Mouse (Mus musculus): ENCODE measurements around the gene Mgp. TPM values are rescaled to one million over a fixed set of nuclear protein-coding genes. Genes with fewer than 3 reads are reported as not detected.
"Not testable (repeated sequence)": the region's sequence is repeated elsewhere in the genome, so short reads cannot be mapped to it uniquely, and the experiment has no call there.

The Mgp gene
- polyA plus RNA-seq, 1 experiment: not detected

GRCm38 (mm10) chr6:136889067-136889466, 13.4 kb upstream of the Mgp start:
- no peaks in the 10 kb centered on the region for H3K4me1 ChIP-seq (ENCODE audit: control insufficient read depth, insufficient read depth, low read length)
- WGBS: 88% methylated on average over 6 of the region's 6 CpGs
- TF ChIP-seq POLR2A (IDR thresholded peaks at IDR 0.05; ENCODE audit: insufficient read depth, low read depth, low read length) (no peak), CTCF (IDR thresholded peaks at IDR 0.05; ENCODE audit: insufficient read depth, low read depth, low read length) (no peak)
- H3K27ac ChIP-seq (ENCODE audit: insufficient read depth, low read depth, low read length): no peak overlapping the region
- no peak overlapping the region for H3K4me3 ChIP-seq (ENCODE audit: insufficient read depth, low read depth, low read length)

DNA sequence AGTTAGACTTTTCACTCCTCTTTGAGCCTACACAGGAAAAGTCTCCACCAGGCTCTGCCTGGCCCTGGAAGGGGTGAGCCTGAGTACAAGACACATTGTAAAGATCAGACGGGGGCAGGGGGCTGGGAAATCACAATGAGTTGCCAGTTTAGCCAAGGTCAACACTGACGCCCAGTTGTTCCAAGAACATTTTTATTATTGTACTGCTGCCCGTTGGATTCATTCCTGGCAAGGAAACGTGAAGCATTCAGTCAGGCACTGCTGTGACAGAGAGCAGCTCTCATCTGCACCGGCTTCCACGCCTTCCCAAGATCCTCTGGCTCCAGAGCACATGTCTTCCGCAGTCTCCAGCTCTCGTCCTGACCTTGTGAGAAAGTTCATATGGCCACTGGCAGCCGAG, 12.2 kb upstream of the Mgp start:
- H3K27ac ChIP-seq (ENCODE audit: insufficient read depth, low read depth, low read length): no peak overlapping the region
- WGBS: 58% methylated on average over 9 of the region's 9 CpGs
- no peak overlapping the region for H3K4me3 ChIP-seq (ENCODE audit: insufficient read depth, low read depth, low read length)
- no peak for TF ChIP-seq POLR2A (IDR thresholded peaks at IDR 0.05; ENCODE audit: insufficient read depth, low read depth, low read length)
- TF ChIP-seq CTCF (IDR thresholded peaks at IDR 0.05; ENCODE audit: insufficient read depth, low read depth, low read length): no peak
- H3K4me1 ChIP-seq (ENCODE audit: control insufficient read depth, insufficient read depth, low read length): no peaks in the 10 kb centered on the region

DNA sequence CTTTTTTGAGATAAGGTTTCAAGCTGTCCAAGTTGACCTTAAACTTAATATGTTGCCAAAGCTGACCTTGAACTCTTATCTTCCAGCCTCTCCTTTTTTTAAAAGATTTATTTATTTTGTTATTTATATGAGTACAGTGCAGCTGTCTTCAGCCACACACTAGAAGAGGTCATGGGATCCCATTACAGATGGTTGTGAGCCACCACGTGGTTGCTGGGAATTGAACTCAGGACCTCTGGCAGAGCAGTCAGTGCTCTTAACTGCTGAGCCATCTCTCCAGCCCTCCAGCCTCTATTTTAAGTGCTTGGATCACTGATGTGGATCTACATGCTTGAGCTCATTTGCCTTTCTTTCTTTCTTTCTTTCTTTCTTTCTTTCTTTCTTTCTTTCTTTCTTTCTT, 9.1 kb upstream of the Mgp start:
- 72% methylated on average over 1 of the region's 1 CpGs for WGBS
- H3K27ac ChIP-seq (ENCODE audit: insufficient read depth, low read depth, low read length); H3K4me1 ChIP-seq (ENCODE audit: control insufficient read depth, insufficient read depth, low read length); H3K4me3 ChIP-seq (ENCODE audit: insufficient read depth, low read depth, low read length): not testable (repeated sequence)

DNA sequence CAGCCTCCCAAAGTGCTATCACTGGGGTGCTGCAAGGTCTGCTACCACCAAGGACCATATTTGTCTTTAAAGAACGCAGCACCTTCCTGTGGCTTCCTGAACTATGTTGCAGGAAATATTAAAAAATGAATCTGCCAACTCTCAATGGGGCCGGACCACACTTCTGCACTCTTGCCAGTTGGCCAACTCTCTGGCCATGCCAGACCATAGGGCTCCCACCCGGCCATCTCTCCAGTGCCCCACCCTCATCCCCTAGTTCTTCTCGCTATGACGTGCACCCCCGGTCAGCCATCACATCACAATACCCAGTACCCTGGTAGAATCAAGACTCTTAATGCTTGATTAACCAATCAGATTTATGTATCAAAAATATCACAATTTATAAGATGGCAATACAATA, 8.3 kb upstream of the Mgp start:
- Histone ChIP-seq H3K27ac (ENCODE audit: insufficient read depth, low read depth, low read length) (no peak overlapping the region), H3K4me1 (ENCODE audit: control insufficient read depth, insufficient read depth, low read length) (no peaks in the 10 kb centered on the region), H3K4me3 (ENCODE audit: insufficient read depth, low read depth, low read length) (no peak overlapping the region)
- WGBS: 95% methylated on average over 6 of the region's 6 CpGs
- TF ChIP-seq CTCF (IDR thresholded peaks at IDR 0.05; ENCODE audit: insufficient read depth, low read depth, low read length) (no peak), POLR2A (IDR thresholded peaks at IDR 0.05; ENCODE audit: insufficient read depth, low read depth, low read length) (no peak)

DNA sequence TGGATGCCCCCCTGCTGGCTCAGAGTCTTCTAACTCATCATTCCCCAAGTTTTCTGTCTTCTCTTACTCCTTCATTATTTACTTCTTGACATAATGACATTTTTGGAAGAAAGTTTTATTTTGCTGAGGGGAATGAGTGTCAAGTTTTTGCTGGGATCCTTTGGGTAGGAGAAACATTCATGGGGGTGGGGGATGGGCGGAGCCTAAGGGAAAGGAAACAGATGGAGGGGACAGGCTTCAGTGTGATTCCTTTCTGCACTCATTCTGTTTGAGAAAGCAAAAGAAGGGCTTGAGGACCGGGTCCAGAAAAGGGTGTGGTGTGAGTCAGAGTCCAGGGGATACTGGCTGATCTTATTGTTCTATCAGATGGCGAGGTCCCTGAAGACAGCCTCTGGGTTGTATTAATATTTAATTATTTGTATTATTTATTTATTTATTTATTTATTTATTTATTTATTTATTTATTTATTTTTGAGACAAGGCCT, 7.8 kb upstream of the Mgp start:
- TF ChIP-seq POLR2A (IDR thresholded peaks at IDR 0.05; ENCODE audit: insufficient read depth, low read depth, low read length): no peak
- no peak for TF ChIP-seq CTCF (IDR thresholded peaks at IDR 0.05; ENCODE audit: insufficient read depth, low read depth, low read length)
- H3K27ac ChIP-seq (ENCODE audit: insufficient read depth, low read depth, low read length): no peak overlapping the region
- no peaks in the 10 kb centered on the region for H3K4me1 ChIP-seq (ENCODE audit: control insufficient read depth, insufficient read depth, low read length)
- H3K4me3 ChIP-seq (ENCODE audit: insufficient read depth, low read depth, low read length): no peak overlapping the region
- 95% methylated on average over 3 of the region's 3 CpGs for WGBS

DNA sequence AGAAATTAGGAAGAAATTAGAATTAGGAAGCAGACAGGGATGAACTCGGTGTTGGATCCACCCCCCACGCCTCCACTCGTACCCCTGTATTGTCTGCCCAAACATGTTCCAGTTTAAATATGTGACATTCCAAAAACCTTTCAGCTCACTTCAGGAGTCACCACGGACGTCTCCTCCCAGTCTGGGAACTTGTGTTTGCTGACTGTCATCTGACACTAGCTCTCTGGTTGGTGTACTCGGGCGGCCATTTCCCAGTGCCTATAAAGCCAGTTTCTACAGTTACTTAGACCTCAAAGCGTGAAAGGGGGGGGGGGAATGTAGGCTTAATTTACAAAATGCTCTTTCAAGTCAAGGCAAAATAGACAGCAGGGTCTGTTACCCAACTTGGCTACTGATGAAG, 6.1 kb upstream of the Mgp start:
- TF ChIP-seq CTCF (IDR thresholded peaks at IDR 0.05; ENCODE audit: insufficient read depth, low read depth, low read length) (no peak), POLR2A (IDR thresholded peaks at IDR 0.05; ENCODE audit: insufficient read depth, low read depth, low read length) (no peak)
- H3K4me3 ChIP-seq (ENCODE audit: insufficient read depth, low read depth, low read length): no peak overlapping the region
- H3K27ac ChIP-seq (ENCODE audit: insufficient read depth, low read depth, low read length): no peak overlapping the region
- WGBS: 81% methylated on average over 8 of the region's 8 CpGs
- no peaks in the 10 kb centered on the region for H3K4me1 ChIP-seq (ENCODE audit: control insufficient read depth, insufficient read depth, low read length)

DNA sequence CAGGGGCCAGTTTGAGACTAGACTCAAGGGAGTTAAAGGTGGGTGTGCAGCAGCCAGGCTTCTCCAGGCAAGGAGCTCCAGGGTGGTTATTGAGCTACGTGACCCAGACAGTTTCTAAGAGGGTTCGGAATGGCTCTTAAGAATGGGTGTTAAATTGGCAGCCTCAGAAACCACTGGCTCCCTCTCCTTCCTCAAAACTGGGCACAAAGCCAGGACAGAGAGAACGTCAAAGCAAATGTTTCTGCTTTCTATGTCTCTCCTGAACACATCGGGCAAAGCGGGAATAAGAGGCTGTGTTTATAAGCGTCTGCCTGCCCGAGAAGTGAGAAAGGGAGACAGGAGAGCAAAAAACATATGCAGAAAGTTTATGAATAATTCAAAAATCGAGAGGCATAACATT, 1.0 kb downstream of the Mgp start:
- TF ChIP-seq POLR2A (IDR thresholded peaks at IDR 0.05; ENCODE audit: insufficient read depth, low read depth, low read length) (no peak), CTCF (IDR thresholded peaks at IDR 0.05; ENCODE audit: insufficient read depth, low read depth, low read length) (no peak)
- 27% methylated on average over 8 of the region's 8 CpGs for WGBS
- no peak overlapping the region for H3K27ac ChIP-seq (ENCODE audit: insufficient read depth, low read depth, low read length)
- 0 out of 2 replicates have a peak, but pooled peaks cover 2% of the 10 kb centered on the region for H3K4me1 ChIP-seq (ENCODE audit: control insufficient read depth, insufficient read depth, low read length)
- H3K4me3 ChIP-seq (ENCODE audit: insufficient read depth, low read depth, low read length): no peak overlapping the region

DNA sequence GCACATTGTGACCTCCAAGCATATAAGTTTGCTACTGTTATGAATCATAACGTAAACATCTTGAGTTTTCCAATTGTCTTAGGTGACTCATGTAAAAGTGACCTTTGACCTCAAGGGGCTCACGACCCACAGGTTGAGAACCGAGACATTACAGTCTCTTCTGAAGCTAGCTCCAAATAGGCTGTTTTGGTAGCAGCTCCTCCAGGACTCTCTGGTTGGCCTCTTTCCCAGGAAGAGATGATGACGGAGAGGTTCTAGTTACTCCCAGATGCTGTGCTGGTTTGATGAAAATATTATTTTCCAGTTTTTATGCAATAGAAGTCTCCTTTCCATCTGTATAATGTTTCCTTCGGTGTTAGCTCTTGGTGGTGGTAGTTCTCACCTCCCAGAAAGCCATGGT, 6.7 kb downstream of the Mgp start:
- no peak for TF ChIP-seq POLR2A (IDR thresholded peaks at IDR 0.05; ENCODE audit: insufficient read depth, low read depth, low read length)
- no peak for TF ChIP-seq CTCF (IDR thresholded peaks at IDR 0.05; ENCODE audit: insufficient read depth, low read depth, low read length)
- Histone ChIP-seq H3K4me1 (ENCODE audit: control insufficient read depth, insufficient read depth, low read length) (no peaks in the 10 kb centered on the region), H3K4me3 (ENCODE audit: insufficient read depth, low read depth, low read length) (no peak overlapping the region), H3K27ac (ENCODE audit: insufficient read depth, low read depth, low read length) (no peak overlapping the region)
- 84% methylated on average over 5 of the region's 5 CpGs for WGBS

- WGBS: 95% methylated on average over 4 of the region's 4 CpGs
- Histone ChIP-seq H3K4me3 (ENCODE audit: insufficient read depth, low read depth, low read length) (no peak overlapping the region), H3K27ac (ENCODE audit: insufficient read depth, low read depth, low read length) (no peak overlapping the region), H3K4me1 (ENCODE audit: control insufficient read depth, insufficient read depth, low read length) (no peaks in the 10 kb centered on the region)
- no peak for TF ChIP-seq POLR2A (IDR thresholded peaks at IDR 0.05; ENCODE audit: insufficient read depth, low read depth, low read length)
- no peak for TF ChIP-seq CTCF (IDR thresholded peaks at IDR 0.05; ENCODE audit: insufficient read depth, low read depth, low read length)
Observed at GRCm38 (mm10) chr6:136866150-136866549, 9.5 kb downstream of the Mgp start.

DNA sequence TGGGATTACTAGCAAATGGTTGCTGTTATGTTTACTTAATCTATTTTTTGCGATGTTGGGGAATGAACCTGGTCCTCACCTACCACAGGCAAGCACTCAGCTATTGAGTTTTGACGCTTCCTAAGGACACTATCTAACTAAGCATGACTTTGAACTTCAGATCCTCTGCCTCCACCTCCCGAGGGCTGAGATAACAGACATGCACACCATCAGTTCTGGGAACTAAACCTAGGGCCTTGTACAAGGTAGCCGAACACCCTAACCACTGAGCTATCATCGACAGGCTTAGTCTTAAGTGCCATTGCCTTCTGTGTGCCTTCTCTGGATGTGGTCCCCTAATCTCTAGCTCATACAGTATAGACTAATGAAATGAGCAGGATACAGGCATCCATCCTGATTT, 10.3 kb downstream of the Mgp start:
- Histone ChIP-seq H3K27ac (ENCODE audit: insufficient read depth, low read depth, low read length) (no peak overlapping the region), H3K4me1 (ENCODE audit: control insufficient read depth, insufficient read depth, low read length) (no peaks in the 10 kb centered on the region), H3K4me3 (ENCODE audit: insufficient read depth, low read depth, low read length) (no peak overlapping the region)
- WGBS: 95% methylated on average over 5 of the region's 5 CpGs
- TF ChIP-seq POLR2A (IDR thresholded peaks at IDR 0.05; ENCODE audit: insufficient read depth, low read depth, low read length) (no peak), CTCF (IDR thresholded peaks at IDR 0.05; ENCODE audit: insufficient read depth, low read depth, low read length) (no peak)
